Mouse (Mus musculus) lung, adult 2 months (tissue): ENCODE results near the gene Il11.

Source experiments
- CTCF ChIP-seq: fragments of 200-500 bp; IDR thresholded peaks from 2 replicates; pipeline ENCODE4 v1.5.1; 2011; ENCODE audit warnings: mild to moderate bottlenecking, low read length, control low read depth; ENCODE audit not compliant: insufficient read depth
- POLR2A ChIP-seq: fragments of 200-500 bp; IDR thresholded peaks from 2 replicates; pipeline ENCODE4 v1.6.1; 2011; ENCODE audit warnings: low read depth, mild to moderate bottlenecking, control low read depth, low read length, borderline replicate concordance; ENCODE audit errors: extremely low read depth

DNA sequence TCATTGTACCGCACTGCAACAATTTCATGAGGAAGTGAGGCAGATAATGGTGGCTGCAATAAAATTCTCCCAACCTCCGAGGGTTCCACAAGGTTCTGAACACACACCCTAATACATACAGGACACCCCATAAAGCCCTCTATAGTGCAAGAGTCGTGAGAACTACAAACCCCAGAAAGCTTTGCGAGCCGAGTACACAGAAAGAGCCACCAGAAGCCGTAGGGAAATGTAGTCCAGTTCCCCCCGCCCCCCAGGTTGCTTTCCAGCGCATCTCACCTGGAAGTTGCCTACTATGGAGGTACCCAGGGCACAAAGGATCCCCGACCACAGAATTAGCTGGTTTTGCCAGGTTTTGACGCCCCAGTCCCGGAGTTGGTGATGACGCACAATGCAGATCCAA is 59.2 kb downstream of the Il11 start:
- TF ChIP-seq CTCF (no peak), POLR2A (no peak)
